Mouse (Mus musculus): Measurements from ENCODE around the gene Uqcc2. TPM values are rescaled to one million over a fixed set of nuclear protein-coding genes. Genes with fewer than 3 reads are reported as not detected.

Uqcc2 gene
- polyA plus RNA-seq, 1 experiment from 2014 or later = 283 TPM

- Histone ChIP-seq H3K9ac (ENCODE audit: low read length) (no peak overlapping the region), H3K9me3 (replicated peaks; ENCODE audit: control insufficient read depth, low read length) (no peaks in the 10 kb centered on the region), H3K27ac (ENCODE audit: low read length) (no peak overlapping the region), H3K36me3 (ENCODE audit: control insufficient read depth, insufficient read depth) (0 out of 2 replicates have a peak, but pooled peaks cover 2% of the 10 kb centered on the region), H3K4me1 (ENCODE audit: control insufficient read depth, insufficient read depth, low read length) (no peaks in the 10 kb centered on the region), H3K4me3 (ENCODE audit: low read length) (no peak overlapping the region), H3K4me2 (ENCODE audit: low read depth, low read length) (no peak overlapping the region), H3K27me3 (ENCODE audit: control insufficient read depth, insufficient read depth, low read length) (no peaks in the 10 kb centered on the region; the same call in 1 of the 2 replicates)
- ATAC-seq (replicated peaks; ENCODE audit: extremely low read depth, insufficient read depth, low FRiP score) = no peak
- 77% methylated on average over 7 of the region's 7 CpGs for WGBS
These were observed 23.6 kb downstream of the Uqcc2 start for GRCm38 (mm10) chr17:27110072-27110471.

GRCm38 (mm10) chr17:27107936-27108335 lies 25.8 kb downstream of the Uqcc2 start:
- 76% methylated on average over 6 of the region's 6 CpGs for WGBS
- ATAC-seq (replicated peaks; ENCODE audit: extremely low read depth, insufficient read depth, low FRiP score) = no peak
- no peak overlapping the region for H3K4me3 ChIP-seq (ENCODE audit: low read length)

GRCm38 (mm10) chr17:27106745-27107144 lies 27.0 kb downstream of the Uqcc2 start:
- no peak overlapping the region for H3K4me2 ChIP-seq (ENCODE audit: low read depth, low read length)
- 0 out of 2 replicates have a peak, but pooled peaks cover 2% of the 10 kb centered on the region for H3K36me3 ChIP-seq (ENCODE audit: control insufficient read depth, insufficient read depth)
- no peak overlapping the region for H3K9ac ChIP-seq (ENCODE audit: low read length)
- WGBS = 82% methylated on average over 9 of the region's 9 CpGs
- H3K27me3 ChIP-seq (ENCODE audit: control insufficient read depth, insufficient read depth, low read length) = no peaks in the 10 kb centered on the region
- H3K9me3 ChIP-seq (replicated peaks; ENCODE audit: control insufficient read depth, low read length) = no peaks in the 10 kb centered on the region
- no peak for ATAC-seq (replicated peaks; ENCODE audit: extremely low read depth, insufficient read depth, low FRiP score)
- no peak overlapping the region for H3K27ac ChIP-seq (ENCODE audit: low read length)
- H3K4me3 ChIP-seq (ENCODE audit: low read length) = no peak overlapping the region
- H3K4me1 ChIP-seq (ENCODE audit: control insufficient read depth, insufficient read depth, low read length) = no peaks in the 10 kb centered on the region

More at GRCm38 (mm10) chr17:27107936-27108335, 25.8 kb downstream of the Uqcc2 start:
- H3K36me3 ChIP-seq (ENCODE audit: control insufficient read depth, insufficient read depth) = 0 out of 2 replicates have a peak, but pooled peaks cover 2% of the 10 kb centered on the region
- H3K27ac ChIP-seq (ENCODE audit: low read length) = no peak overlapping the region
- H3K9me3 ChIP-seq (replicated peaks; ENCODE audit: control insufficient read depth, low read length) = no peaks in the 10 kb centered on the region
- no peaks in the 10 kb centered on the region for H3K27me3 ChIP-seq (ENCODE audit: control insufficient read depth, insufficient read depth, low read length)
- H3K4me2 ChIP-seq (ENCODE audit: low read depth, low read length) = no peak overlapping the region
- H3K9ac ChIP-seq (ENCODE audit: low read length) = no peak overlapping the region
- H3K4me1 ChIP-seq (ENCODE audit: control insufficient read depth, insufficient read depth, low read length) = no peaks in the 10 kb centered on the region

- no peak for ATAC-seq (replicated peaks; ENCODE audit: extremely low read depth, insufficient read depth, low FRiP score)
- 77% methylated on average over 16 of the region's 18 CpGs for WGBS
- Histone ChIP-seq H3K9ac (ENCODE audit: low read length) (no peak overlapping the region), H3K27ac (ENCODE audit: low read length) (no peak overlapping the region), H3K4me1 (ENCODE audit: control insufficient read depth, insufficient read depth, low read length) (no peaks in the 10 kb centered on the region), H3K36me3 (ENCODE audit: control insufficient read depth, insufficient read depth) (0 out of 2 replicates have a peak, but pooled peaks cover 2% of the 10 kb centered on the region), H3K27me3 (ENCODE audit: control insufficient read depth, insufficient read depth, low read length) (no peaks in the 10 kb centered on the region), H3K9me3 (replicated peaks; ENCODE audit: control insufficient read depth, low read length) (no peaks in the 10 kb centered on the region), H3K4me2 (ENCODE audit: low read depth, low read length) (no peak overlapping the region), H3K4me3 (ENCODE audit: low read length) (no peak overlapping the region)
These were observed 27.8 kb downstream of the Uqcc2 start for GRCm38 (mm10) chr17:27105698-27106470.

GRCm38 (mm10) chr17:27101675-27102074 lies 32.0 kb downstream of the Uqcc2 start:
- 69% methylated on average over 5 of the region's 5 CpGs for WGBS
- Histone ChIP-seq H3K27me3 (ENCODE audit: control insufficient read depth, insufficient read depth, low read length) (no peaks in the 10 kb centered on the region), H3K9ac (ENCODE audit: low read length) (no peak overlapping the region), H3K4me2 (ENCODE audit: low read depth, low read length) (no peak overlapping the region), H3K4me3 (ENCODE audit: low read length) (no peak overlapping the region), H3K9me3 (replicated peaks; ENCODE audit: control insufficient read depth, low read length) (no peaks in the 10 kb centered on the region), H3K4me1 (ENCODE audit: control insufficient read depth, insufficient read depth, low read length) (no peaks in the 10 kb centered on the region), H3K27ac (ENCODE audit: low read length) (no peak overlapping the region), H3K36me3 (ENCODE audit: control insufficient read depth, insufficient read depth) (no peaks in the 10 kb centered on the region)
- no peak for ATAC-seq (replicated peaks; ENCODE audit: extremely low read depth, insufficient read depth, low FRiP score)

- no peak overlapping the region for H3K4me2 ChIP-seq (ENCODE audit: low read depth, low read length)
- H3K27me3 ChIP-seq (ENCODE audit: control insufficient read depth, insufficient read depth, low read length) = no peaks in the 10 kb centered on the region
- no peaks in the 10 kb centered on the region for H3K9me3 ChIP-seq (replicated peaks; ENCODE audit: control insufficient read depth, low read length)
- H3K27ac ChIP-seq (ENCODE audit: low read length) = no peak overlapping the region
- no peak overlapping the region for H3K4me3 ChIP-seq (ENCODE audit: low read length)
- ATAC-seq (replicated peaks; ENCODE audit: extremely low read depth, insufficient read depth, low FRiP score) = no peak
- no peak overlapping the region for H3K9ac ChIP-seq (ENCODE audit: low read length)
- WGBS = 36% methylated on average over 13 of the region's 13 CpGs
- no peaks in the 10 kb centered on the region for H3K36me3 ChIP-seq (ENCODE audit: control insufficient read depth, insufficient read depth)
- H3K4me1 ChIP-seq (ENCODE audit: control insufficient read depth, insufficient read depth, low read length) = no peaks in the 10 kb centered on the region
These were observed 38.0 kb downstream of the Uqcc2 start for GRCm38 (mm10) chr17:27095690-27096089.

- H3K4me1 ChIP-seq (ENCODE audit: control insufficient read depth, insufficient read depth, low read length) = no peaks in the 10 kb centered on the region
- 70% methylated on average over 9 of the region's 9 CpGs for WGBS
These were observed 43.6 kb downstream of the Uqcc2 start for GRCm38 (mm10) chr17:27090068-27090467.

GRCm38 (mm10) chr17:27087426-27087825 lies 46.3 kb downstream of the Uqcc2 start:
- Histone ChIP-seq H3K36me3 (ENCODE audit: control insufficient read depth, insufficient read depth) (no peaks in the 10 kb centered on the region), H3K4me2 (ENCODE audit: low read depth, low read length) (no peak overlapping the region), H3K9me3 (replicated peaks; ENCODE audit: control insufficient read depth, low read length) (no peaks in the 10 kb centered on the region), H3K9ac (ENCODE audit: low read length) (no peak overlapping the region), H3K4me3 (ENCODE audit: low read length) (no peak overlapping the region), H3K4me1 (ENCODE audit: control insufficient read depth, insufficient read depth, low read length) (0 out of 2 replicates have a peak, but pooled peaks cover 3% of the 10 kb centered on the region), H3K27me3 (ENCODE audit: control insufficient read depth, insufficient read depth, low read length) (no peaks in the 10 kb centered on the region), H3K27ac (ENCODE audit: low read length) (no peak overlapping the region)
- WGBS = 46% methylated on average over 12 of the region's 12 CpGs
- ATAC-seq (replicated peaks; ENCODE audit: extremely low read depth, insufficient read depth, low FRiP score) = no peak

More at GRCm38 (mm10) chr17:27090068-27090467, 43.6 kb downstream of the Uqcc2 start:
- Histone ChIP-seq H3K4me2 (ENCODE audit: low read depth, low read length) (no peak overlapping the region), H3K9me3 (replicated peaks; ENCODE audit: control insufficient read depth, low read length) (no peaks in the 10 kb centered on the region), H3K4me3 (ENCODE audit: low read length) (no peak overlapping the region), H3K9ac (ENCODE audit: low read length) (no peak overlapping the region), H3K27me3 (ENCODE audit: control insufficient read depth, insufficient read depth, low read length) (no peaks in the 10 kb centered on the region), H3K36me3 (ENCODE audit: control insufficient read depth, insufficient read depth) (no peaks in the 10 kb centered on the region), H3K27ac (ENCODE audit: low read length) (no peak overlapping the region)
- ATAC-seq (replicated peaks; ENCODE audit: extremely low read depth, insufficient read depth, low FRiP score) = no peak

- Histone ChIP-seq H3K36me3 (ENCODE audit: control insufficient read depth, insufficient read depth) (no peaks in the 10 kb centered on the region), H3K9ac (ENCODE audit: low read length) (no peak overlapping the region), H3K9me3 (replicated peaks; ENCODE audit: control insufficient read depth, low read length) (no peaks in the 10 kb centered on the region), H3K4me1 (ENCODE audit: control insufficient read depth, insufficient read depth, low read length) (0 out of 2 replicates have a peak, but pooled peaks cover 3% of the 10 kb centered on the region), H3K27ac (ENCODE audit: low read length) (no peak overlapping the region), H3K27me3 (ENCODE audit: control insufficient read depth, insufficient read depth, low read length) (no peaks in the 10 kb centered on the region), H3K4me2 (ENCODE audit: low read depth, low read length) (no peak overlapping the region), H3K4me3 (ENCODE audit: low read length) (no peak overlapping the region)
- ATAC-seq (replicated peaks; ENCODE audit: extremely low read depth, insufficient read depth, low FRiP score) = no peak
- WGBS = 66% methylated on average over 2 of the region's 2 CpGs
These were observed 48.0 kb downstream of the Uqcc2 start for GRCm38 (mm10) chr17:27085676-27086075.

Measured in heart, embryonic 16.5 days (tissue).